Mouse (Mus musculus): ENCODE measurements around the gene Nemp1.

Nemp1 gene

GRCm38 (mm10) chr10:127666501-127667268 lies at the start of gene Nemp1:
TSS of gene Nemp1 (plus strand) at chr10:127666901.
- DNase-seq, result peak; percentile 85

GRCm38 (mm10) chr10:127617294-127617693 lies 49.4 kb upstream of the Nemp1 start:
- no peak for DNase-seq

- DNase-seq, result no peak
Observed at GRCm38 (mm10) chr10:127618173-127618572, 48.5 kb upstream of the Nemp1 start.

GRCm38 (mm10) chr10:127619119-127619721 lies 47.5 kb upstream of the Nemp1 start:
- DNase-seq, result no peak

- no peak for DNase-seq
Observed at GRCm38 (mm10) chr10:127619941-127620405, 46.7 kb upstream of the Nemp1 start.

GRCm38 (mm10) chr10:127620406-127621190 lies 46.1 kb upstream of the Nemp1 start, which contains the start of gene Lrp1:
TSS of gene Lrp1 (minus strand) at chr10:127621148.
- DNase-seq, result no peak

GRCm38 (mm10) chr10:127621191-127622056 lies 45.3 kb upstream of the Nemp1 start:
- DNase-seq, result peak; percentile 89

- DNase-seq, result no peak
Observed at GRCm38 (mm10) chr10:127622057-127622392, 44.7 kb upstream of the Nemp1 start.

- DNase-seq, result no peak
Observed at GRCm38 (mm10) chr10:127622661-127623060, 44.0 kb upstream of the Nemp1 start.

GRCm38 (mm10) chr10:127623439-127624216 lies 43.1 kb upstream of the Nemp1 start:
- no peak for DNase-seq

- DNase-seq, result no peak
Observed at GRCm38 (mm10) chr10:127626433-127626832, 40.3 kb upstream of the Nemp1 start.

- no peak for DNase-seq
Observed at GRCm38 (mm10) chr10:127631261-127632214, 35.2 kb upstream of the Nemp1 start.

GRCm38 (mm10) chr10:127632668-127633271 lies 33.9 kb upstream of the Nemp1 start:
- DNase-seq, result no peak

- no peak for DNase-seq
Observed at GRCm38 (mm10) chr10:127640421-127640820, 26.3 kb upstream of the Nemp1 start.

- peak; percentile 80 for DNase-seq
Observed at GRCm38 (mm10) chr10:127641861-127642771, 24.6 kb upstream of the Nemp1 start.

GRCm38 (mm10) chr10:127642772-127643552 lies 23.7 kb upstream of the Nemp1 start, which contains the start of gene Stat6:
TSS of gene Stat6 (plus strand) at chr10:127642986.
- peak; percentile 34 for DNase-seq

- DNase-seq, result peak; percentile 36
Observed at GRCm38 (mm10) chr10:127643553-127644238, 23.0 kb upstream of the Nemp1 start.

Measured in right cerebral cortex, postnatal 25 days (tissue).